Mouse (Mus musculus) thymus, adult 2 months (tissue): ENCODE measurements around the gene Eftud2.

ENCODE experiments used
- CTCF ChIP-seq: fragments of 200-500 bp; IDR thresholded peaks from 2 replicates; pipeline ENCODE4 v1.5.1; 2012; ENCODE audit warnings: mild to moderate bottlenecking, control low read depth, low read length, moderate library complexity, borderline replicate concordance; ENCODE audit not compliant: control insufficient read depth, poor library complexity, insufficient read depth; ENCODE audit errors: extremely low read depth
- POLR2A ChIP-seq: fragments of 200-500 bp; IDR thresholded peaks from 2 replicates; pipeline ENCODE4 v1.6.1; 2012; ENCODE audit warnings: mild to moderate bottlenecking, low read length, control low read depth, moderate library complexity; ENCODE audit not compliant: control insufficient read depth, poor library complexity, insufficient read depth; ENCODE audit errors: extremely low read depth

DNA sequence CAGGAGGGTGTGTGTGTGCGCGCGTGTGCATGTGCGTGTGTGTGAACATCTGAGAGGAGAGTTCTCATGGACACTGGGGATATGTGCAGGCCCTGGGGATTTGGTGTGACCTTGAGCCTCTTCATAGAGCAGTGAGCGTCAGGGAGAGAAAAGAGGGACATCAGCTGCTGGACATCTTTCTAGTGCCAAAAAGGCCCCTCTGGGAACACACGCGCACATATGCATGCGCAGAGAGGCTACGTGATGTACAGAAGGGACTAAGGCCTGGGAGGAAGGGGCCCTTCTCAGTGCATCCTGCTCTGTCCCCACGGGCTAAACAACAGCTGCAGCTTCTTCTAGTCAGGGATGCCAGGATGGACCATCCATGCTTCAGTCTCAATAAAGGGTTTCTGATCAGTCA is 46.6 kb downstream of the Eftud2 start:
- TF ChIP-seq CTCF (no peak), POLR2A (no peak)
